Comparison of ENCODE assay signal across 8 mouse cellular contexts in genomic region chr5:137349384-137350204, GRCm38 (mm10). TPM values are rescaled to one million over a fixed set of nuclear protein-coding genes. Genes with fewer than 3 reads are reported as not detected.
DNase-seq lines count a peak whose midpoint lies in the region; ATAC-seq lines count a peak whose summit lies in the region.

Gene Ephb4 (plus strand): TSS chr5:137350109.

- ATAC-seq in common myeloid progenitor, adult 5-6 weeks (replicated peaks; ENCODE audit: low read depth, poor library complexity, severe bottlenecking), result peak; percentile 50
- ATAC-seq in hindbrain, embryonic 13.5 days (ENCODE audit: low FRiP score), result peak; percentile 91
- ATAC-seq in monocyte, adult 5-6 weeks (replicated peaks; ENCODE audit: insufficient number of reproducible peaks, low FRiP score, low TSS enrichment, poor library complexity, severe bottlenecking), result no peak

- DNase-seq in ZHBTc4 (ENCODE audit: low read depth, low spot score), result peak; percentile 98
- DNase-seq in gastrocnemius, adult 8-10 months (ENCODE audit: low spot score in 2 of 2), result peak; percentile 78 to 90
- DNase-seq in layer of hippocampus, postnatal 36 days, result peak; percentile 38 to 46
- peak; percentile 96 for DNase-seq in lung, postnatal 25 days (ENCODE audit: low spot score)
- peak; percentile 55 for DNase-seq in right cerebral cortex, postnatal 14 days

- peaks cover under 1% of the 10 kb centered on the region; the same call in 1 of the 2 replicates for H3K36me3 ChIP-seq in hindbrain, embryonic 13.5 days

- H3K4me3 ChIP-seq in hindbrain, embryonic 13.5 days, result peak within 1 kb of the TSS; percentile 55

- peak within 1 kb of the TSS; percentile 78 for H3K27ac ChIP-seq in hindbrain, embryonic 13.5 days

- peak within 1 kb of the TSS; percentile 94 for H3K4me2 ChIP-seq in hindbrain, embryonic 13.5 days

- no peaks in the 10 kb centered on the region for H3K9me3 ChIP-seq in hindbrain, embryonic 13.5 days

- under 1% methylated on average over 32 of the region's 32 CpGs for WGBS in hindbrain, embryonic 13.5 days

- peaks cover 40% of the 10 kb centered on the region for H3K27me3 ChIP-seq in hindbrain, embryonic 13.5 days

- peak within 1 kb of the TSS; percentile 78 for H3K9ac ChIP-seq in hindbrain, embryonic 13.5 days

- peaks cover 43% of the 10 kb centered on the region for H3K4me1 ChIP-seq in hindbrain, embryonic 13.5 days (replicated peaks)

RNA-seq across cellular contexts. Expression of gene Ephb4, which starts in this region (rescaled TPM):
- not detected in 2 replicates for total RNA-seq in common myeloid progenitor, adult 5-6 weeks (2017)
- 10 to 100 TPM in 1 of 4 experiments, 1 to 10 TPM in 3; 6.9 to 10.7 (median 8.6) TPM for total RNA-seq in gastrocnemius, adult 8-10 months (2022)
- 9.2 and 9.4 TPM in 2 replicates for polyA plus RNA-seq in hindbrain, embryonic 13.5 days (2015; fragmentation: Nextera tagmentation; extraction: Ambion mirVana)
- 1 to 10 TPM; 4.2 to 4.6 TPM for total RNA-seq in layer of hippocampus, postnatal 36 days (2021)
- not detected in 3 replicates for total RNA-seq in monocyte, adult 5-6 weeks (2017)

Comparison
In these comparisons a context has a peak if more than half of its experiments do, and no peak if none do; other contexts are left out.
1. Peak in ATAC-seq in common myeloid progenitor, adult 5-6 weeks; RNA of the gene not detected or under 1 TPM.
2. DNase-seq: peak in every context shown above with its lines; median percentile 98 in ZHBTc4; 96 in lung, postnatal 25 days; 84 in gastrocnemius, adult 8-10 months; 55 in right cerebral cortex, postnatal 14 days; 42 in layer of hippocampus, postnatal 36 days.